Mouse (Mus musculus) heart, postnatal 0 days (tissue): Measurements from ENCODE around the gene Slc7a7.

Experiments used
- CTCF ChIP-seq: IDR thresholded peaks from 2 replicates; pipeline ENCODE4 v1.5.1; 2016; ENCODE audit warnings: antibody characterized with exemption, control low read depth, low read depth
- EP300 ChIP-seq: IDR thresholded peaks from 2 replicates; pipeline ENCODE4 v1.6.1; 2016; ENCODE audit warnings: antibody characterized with exemption, low read depth

GRCm38 (mm10) chr14:54423406-54423805, 5.8 kb upstream of the Slc7a7 start:
- peak; percentile 63 for TF ChIP-seq CTCF
- TF ChIP-seq EP300, result no peak
